Mouse (Mus musculus): ENCODE results near the gene Morc2a. TPM values are rescaled to one million over a fixed set of nuclear protein-coding genes. Genes with fewer than 3 reads are reported as not detected.
"Not testable (repeated sequence)": the region's sequence is repeated elsewhere in the genome, so short reads cannot be mapped to it uniquely, and the experiment has no call there.

Morc2a gene
- total RNA-seq (2022) = 10 to 100 TPM; 39.4 to 41.7 (median 40.8) TPM

DNA sequence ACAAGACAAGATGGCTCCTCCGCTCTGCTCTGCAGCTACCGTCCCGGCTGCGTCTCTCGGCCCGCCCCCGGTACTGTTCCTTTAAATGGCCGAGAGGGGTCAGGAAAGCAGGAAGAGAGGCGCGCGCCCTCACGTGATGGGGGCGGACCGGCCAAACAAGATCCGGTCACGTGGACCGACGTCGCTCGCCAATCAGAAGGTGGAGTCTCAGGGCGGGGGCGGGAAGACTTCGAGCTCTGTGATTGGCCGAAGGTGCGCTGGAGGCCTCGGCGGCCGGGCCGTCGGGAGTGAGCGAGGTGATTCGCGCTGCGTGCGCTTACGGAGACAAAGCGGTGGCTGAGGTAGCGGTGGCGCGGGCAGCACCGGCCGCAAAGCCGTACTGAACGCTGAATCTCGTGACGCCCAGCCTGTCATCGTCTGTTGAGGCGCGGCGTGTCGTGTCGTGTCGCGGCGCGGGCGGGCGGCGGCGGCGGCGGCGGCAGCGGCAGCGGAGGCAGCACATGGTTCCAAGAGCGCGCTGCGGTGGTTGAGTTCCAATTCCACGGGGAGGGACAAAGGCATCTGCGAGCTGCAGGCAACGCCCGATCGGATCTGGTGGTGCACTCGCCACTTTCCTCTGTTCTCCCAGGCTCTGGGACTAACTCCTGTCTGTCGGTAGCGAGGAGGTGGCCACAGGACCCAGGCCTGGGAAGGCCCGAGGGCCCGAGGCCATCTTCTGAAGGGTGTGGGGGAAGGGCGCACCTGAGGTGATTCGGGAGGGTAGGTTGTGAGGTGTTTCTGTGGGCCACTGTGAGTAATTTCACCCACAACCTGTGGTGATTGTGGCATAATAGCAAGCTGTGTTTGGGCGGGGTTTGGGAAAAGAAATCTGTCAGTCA is at the start of gene Morc2a:
Morc2a (plus strand) TSS at position 228 of the 878 bp plus-strand sequence.
- DNase-seq (ENCODE audit: low spot score in 2 of 2) = peak; percentile 91 to 98

DNA sequence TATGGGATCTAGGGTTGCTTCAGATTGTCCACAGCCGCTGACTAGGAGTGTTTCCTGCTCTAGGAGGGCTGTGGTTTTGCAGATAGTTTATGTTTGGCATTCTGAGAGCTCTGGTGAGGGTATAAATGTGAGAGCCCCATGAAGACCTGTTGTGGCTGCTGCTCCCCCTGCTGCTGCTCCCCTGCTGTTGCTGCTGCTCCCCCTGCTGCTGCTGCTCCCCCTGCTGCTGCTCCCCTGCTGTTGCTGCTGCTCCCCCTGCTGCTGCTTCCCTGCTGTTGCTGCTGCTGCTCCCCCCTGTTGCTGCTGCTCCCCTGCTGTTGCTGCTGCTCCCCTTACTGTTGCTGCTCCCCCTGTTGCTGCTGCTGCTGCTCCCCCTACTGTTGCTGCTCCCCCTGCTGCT is 47.0 kb upstream of the Morc2a start:
- DNase-seq (ENCODE audit: low spot score in 2 of 2) = not testable (repeated sequence)

GRCm38 (mm10) chr11:3602687-3603086 is 46.3 kb upstream of the Morc2a start:
- not testable (repeated sequence) for DNase-seq (ENCODE audit: low spot score in 2 of 2)

DNA sequence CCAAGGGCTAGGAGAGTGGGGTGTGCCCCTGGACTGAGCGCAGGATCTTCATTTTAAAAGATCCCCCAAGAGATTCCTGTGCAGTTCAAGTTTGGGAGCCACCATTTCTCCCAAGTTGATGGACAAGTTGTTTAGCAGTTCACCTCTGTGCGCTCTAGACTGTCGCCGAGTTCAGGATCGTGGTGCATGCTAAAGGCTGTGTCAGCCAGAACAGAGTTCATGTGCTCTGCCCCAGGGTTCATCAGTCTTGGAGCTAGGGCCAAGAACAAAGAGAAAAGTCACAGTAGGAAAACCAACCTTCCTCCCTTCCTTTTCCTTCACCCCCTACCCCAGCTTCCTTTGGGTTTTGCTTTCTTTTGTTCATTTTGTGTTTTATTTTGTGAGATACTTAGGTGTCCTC is 42.5 kb upstream of the Morc2a start:
- no peak for DNase-seq (ENCODE audit: low spot score in 2 of 2)

DNA sequence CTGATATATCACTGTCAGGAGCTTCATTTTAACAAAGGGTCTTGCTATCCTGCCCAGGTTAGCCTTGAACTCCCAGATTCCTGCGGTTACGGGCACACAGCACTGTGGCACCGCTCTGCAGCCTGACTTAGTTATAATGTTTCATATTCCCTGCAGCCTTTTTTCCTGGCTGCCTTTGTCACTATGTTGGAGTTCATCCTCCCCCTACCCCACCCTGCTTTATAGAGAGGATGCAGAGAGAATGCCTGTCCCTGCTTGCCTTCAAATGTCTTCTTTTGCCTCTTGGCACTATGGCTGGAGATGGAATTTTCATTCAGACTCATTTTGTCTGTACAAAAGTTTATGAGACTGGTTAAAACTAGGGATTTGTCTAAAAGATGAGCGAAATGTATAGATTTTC is 33.4 kb upstream of the Morc2a start:
- no peak for DNase-seq (ENCODE audit: low spot score in 2 of 2)

DNA sequence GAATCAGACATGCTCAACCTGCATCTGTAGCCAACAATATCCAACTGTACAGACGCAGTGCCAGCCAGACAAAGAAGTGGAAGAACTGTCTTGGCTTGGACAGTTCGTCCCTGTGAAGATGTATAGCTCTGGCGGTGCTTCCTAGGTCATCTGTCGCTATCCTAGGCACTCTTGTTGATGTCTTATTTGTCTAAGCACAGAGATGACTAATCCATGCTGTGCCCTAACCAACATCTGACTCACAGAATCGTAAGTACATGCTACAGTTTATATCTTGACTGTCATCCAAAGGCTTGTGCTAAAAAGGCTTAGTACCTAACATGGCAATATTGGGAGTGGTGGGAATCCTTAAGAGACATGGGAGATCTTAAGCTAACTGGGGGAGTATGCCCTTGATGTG is 26.2 kb upstream of the Morc2a start:
- no peak for DNase-seq (ENCODE audit: low spot score in 2 of 2)

DNA sequence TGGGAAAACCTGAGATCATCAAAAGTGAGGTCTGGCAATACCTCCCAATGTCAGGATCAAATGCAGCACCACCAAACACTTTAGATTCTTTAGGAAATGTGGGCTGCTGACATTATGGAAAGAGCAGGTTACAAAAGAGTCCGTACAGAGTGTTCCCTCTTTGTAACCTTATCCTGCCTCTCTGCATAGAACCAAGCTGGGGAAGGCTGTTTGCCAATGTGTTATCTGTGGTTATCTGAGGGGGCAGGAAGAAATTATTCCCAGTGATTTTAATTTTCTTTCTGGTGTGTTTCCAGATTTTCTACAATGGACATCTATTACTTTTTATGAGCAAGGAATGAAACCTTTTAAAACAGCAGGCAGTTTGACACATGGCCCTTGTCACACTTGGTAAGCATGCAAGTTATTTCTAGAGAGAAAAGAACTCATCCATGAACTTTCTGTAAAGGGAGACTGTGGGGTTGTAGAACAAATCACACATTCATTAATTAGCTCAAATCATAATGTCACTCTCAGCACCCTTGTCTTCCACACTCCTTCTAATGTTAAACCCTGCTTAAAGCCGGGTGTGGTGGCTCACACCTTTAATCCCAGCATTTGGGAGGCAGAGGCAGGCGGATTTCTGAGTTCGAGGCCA is 24.5 kb upstream of the Morc2a start:
- no peak for DNase-seq (ENCODE audit: low spot score in 2 of 2)

GRCm38 (mm10) chr11:3628999-3629491 is 19.9 kb upstream of the Morc2a start:
- peak in 1 of 2 experiments; percentile 3 for DNase-seq (ENCODE audit: low spot score in 2 of 2)

GRCm38 (mm10) chr11:3633269-3633668 is 15.7 kb upstream of the Morc2a start:
- DNase-seq (ENCODE audit: low spot score in 2 of 2) = peak in 1 of 2 experiments; percentile 5

GRCm38 (mm10) chr11:3647688-3648087 is 1.3 kb upstream of the Morc2a start:
- DNase-seq (ENCODE audit: low spot score in 2 of 2) = no peak

DNA sequence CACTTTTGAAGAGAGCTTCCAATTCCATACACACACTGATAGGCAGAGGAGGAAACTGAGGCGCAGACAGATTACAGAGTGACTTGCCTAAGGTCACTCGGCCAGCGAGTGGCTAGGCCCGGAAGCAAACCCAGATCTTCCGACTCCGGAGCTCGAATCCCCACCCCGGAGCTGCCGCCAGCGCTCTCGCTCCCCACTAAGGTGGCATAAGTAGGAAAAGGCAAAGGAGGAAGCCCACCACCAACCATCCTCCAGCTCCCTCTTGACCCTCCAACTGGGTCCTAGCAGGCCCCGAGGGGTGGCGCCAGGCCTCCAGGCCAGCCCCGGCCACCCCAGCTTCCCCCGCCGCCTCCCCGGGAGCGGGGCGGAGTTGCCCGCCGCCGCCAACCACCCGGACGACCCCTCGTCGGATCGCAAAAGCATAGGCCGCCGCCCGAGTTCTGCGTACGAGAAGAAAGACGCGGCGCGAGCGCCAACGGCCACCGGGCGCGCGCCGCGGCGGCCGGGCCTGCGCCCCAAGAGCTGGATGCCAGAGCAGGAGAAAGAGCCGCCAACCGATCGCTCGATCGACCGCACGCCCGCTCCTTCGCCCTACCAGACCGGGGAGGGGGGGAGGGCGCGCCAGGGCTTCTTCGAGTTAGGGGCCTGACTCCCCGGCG is 557 bp upstream of the Morc2a start:
- peak in 1 of 2 experiments; percentile 32 for DNase-seq (ENCODE audit: low spot score in 2 of 2)

- no peak for DNase-seq (ENCODE audit: low spot score in 2 of 2)
These were observed 1.1 kb downstream of the Morc2a start for GRCm38 (mm10) chr11:3650141-3650540.

- DNase-seq (ENCODE audit: low spot score in 2 of 2) = no peak
These were observed 13.0 kb downstream of the Morc2a start for GRCm38 (mm10) chr11:3661964-3662363.

DNA sequence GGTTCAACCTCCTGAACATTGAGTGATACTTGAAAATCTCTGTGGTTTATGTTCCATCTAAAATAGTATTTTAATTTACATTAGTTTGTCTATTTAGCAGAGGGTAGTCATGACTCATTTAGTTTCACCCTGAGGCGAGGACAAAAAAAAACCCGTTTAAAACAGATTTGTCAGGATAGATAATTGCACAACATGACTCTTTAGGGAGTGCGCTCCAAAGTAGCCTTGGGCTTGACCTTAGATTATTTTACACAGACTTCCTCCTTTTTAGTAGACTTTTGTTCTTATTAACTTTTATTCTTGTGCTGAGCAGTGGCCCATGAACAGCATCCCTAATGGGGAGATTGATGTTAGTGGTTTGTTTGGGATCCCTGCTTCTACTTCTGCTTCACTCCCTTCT is 18.5 kb downstream of the Morc2a start:
- DNase-seq (ENCODE audit: low spot score in 2 of 2) = no peak

DNA sequence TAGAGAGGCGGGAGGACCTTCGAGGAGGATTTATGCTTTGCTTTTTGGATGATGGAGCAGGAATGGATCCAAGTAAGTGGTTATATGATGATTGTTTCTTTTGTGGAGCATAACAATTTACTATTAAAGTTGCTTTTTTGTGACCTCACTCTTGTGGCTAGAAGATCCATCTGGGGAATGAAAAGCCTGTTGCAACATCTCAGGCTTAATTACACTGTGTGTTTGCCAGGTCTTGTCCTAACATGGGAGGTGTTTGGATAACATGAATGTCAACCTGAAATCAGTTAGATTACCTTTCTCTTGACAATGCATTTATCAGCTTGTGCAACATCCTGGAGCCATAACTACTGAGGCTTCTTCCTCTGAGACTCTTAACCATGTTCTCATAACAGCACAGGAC is 19.8 kb downstream of the Morc2a start:
- no peak for DNase-seq (ENCODE audit: low spot score in 2 of 2)

DNA sequence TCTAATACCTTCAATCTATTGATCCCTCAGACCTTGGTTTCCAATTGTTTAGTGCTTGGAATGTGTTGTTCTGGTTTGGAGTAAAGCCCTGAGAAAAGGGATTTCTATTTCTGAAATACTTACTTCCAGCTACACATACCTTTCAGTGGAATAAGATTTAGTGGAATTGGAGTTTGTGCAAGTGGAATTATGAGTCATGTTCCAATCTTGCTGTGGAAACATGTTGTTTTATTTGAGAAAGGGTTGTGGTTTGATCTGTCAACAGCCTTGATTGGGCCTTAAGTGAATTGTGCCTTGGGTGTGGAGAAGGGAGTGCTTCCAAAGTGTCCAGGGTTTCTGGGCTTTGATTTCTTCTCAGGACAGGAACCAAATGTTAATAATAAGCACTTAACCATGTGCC is 20.9 kb downstream of the Morc2a start:
- no peak for DNase-seq (ENCODE audit: low spot score in 2 of 2)

- DNase-seq (ENCODE audit: low spot score in 2 of 2) = no peak
These were observed 22.1 kb downstream of the Morc2a start for GRCm38 (mm10) chr11:3671000-3671628.

DNA sequence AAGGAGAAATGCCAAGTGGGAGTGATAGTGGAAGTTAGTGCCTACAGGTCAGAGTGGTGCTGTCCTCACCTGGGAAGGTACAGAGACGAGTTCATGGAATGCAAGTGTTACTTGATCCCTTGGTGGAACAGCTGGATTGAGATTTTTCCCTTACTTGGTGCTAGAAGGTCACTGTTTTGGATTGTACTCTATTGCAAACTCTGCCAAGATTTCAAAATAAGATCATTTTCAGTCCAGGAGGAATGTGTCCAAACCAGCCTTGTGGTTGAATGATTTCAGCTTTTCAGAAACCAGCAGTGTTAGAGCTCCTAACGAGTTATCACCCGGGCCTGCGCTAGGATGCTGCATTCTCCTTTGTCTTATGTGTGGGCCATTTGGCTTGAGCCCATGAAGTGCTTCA is 25.6 kb downstream of the Morc2a start:
- DNase-seq (ENCODE audit: low spot score in 2 of 2) = no peak

- DNase-seq (ENCODE audit: low spot score in 2 of 2) = no peak
These were observed 27.4 kb downstream of the Morc2a start for GRCm38 (mm10) chr11:3676423-3676822.

GRCm38 (mm10) chr11:3677204-3677603 is 28.2 kb downstream of the Morc2a start:
- no peak for DNase-seq (ENCODE audit: low spot score in 2 of 2)

DNA sequence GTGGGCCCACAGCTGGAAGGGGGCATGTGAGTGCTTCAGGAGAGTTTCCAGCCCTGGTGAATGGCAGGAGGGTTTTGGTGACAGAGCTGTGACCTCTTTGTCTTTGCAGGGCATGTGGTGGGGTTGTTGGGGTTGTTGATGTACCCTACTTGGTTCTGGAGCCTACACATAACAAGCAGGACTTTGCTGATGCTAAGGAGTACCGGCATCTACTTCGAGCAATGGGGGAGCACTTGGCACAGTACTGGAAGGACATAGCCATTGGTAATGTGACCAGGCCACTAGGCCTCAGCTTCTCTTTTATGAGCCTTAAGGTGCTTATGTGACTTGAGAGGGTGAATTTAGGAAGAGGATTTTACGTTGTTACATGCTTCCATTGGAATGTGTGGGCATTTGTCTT is 30.8 kb downstream of the Morc2a start:
- no peak for DNase-seq (ENCODE audit: low spot score in 2 of 2)

DNA sequence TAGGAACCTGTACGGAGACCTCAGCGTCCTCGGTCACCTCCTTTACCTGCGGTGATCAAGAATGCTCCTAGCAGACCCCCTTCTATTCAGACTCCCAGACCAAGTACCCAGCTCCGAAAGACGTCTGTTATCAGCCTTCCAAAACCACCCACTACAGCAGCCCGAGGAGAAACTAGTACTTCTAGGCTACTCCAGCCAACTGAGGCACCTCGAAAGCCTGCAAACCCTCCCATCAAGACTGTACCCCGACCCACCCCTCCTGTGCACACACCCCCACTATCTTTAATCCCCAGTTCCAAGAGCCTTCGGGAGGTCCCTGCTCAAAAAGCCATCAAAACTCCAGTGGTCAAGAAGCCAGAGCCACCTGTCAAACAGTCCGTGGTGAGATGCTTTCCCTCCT is 34.7 kb downstream of the Morc2a start:
- no peak for DNase-seq (ENCODE audit: low spot score in 2 of 2)
